Mouse (Mus musculus) CH12.LX (cell line): Measurements from ENCODE around the gene Bcr. TPM values are rescaled to one million over a fixed set of nuclear protein-coding genes. Genes with fewer than 3 reads are reported as not detected.

Experiments
- DNase-seq: peaks from one replicate; pipeline ENCODE4 v3.0.0-alpha.2; 2013; ENCODE audit errors: extremely low read depth
- H3K27ac ChIP-seq: 2 replicates; pipeline ENCODE4 v1.5.1; 2012; ENCODE audit warnings: low read depth, mild to moderate bottlenecking, control low read depth, moderate library complexity; ENCODE audit not compliant: insufficient read depth
- H3K27me3 ChIP-seq: replicated peaks from 2 replicates; pipeline ENCODE3; 2012; ENCODE audit warnings: inconsistent platforms
- H3K36me3 ChIP-seq, 2 experiments: replicated peaks in 1 of 2; 2 replicates each; pipeline versions ENCODE3 to v1.6.1; 2012; ENCODE audit warnings: inconsistent platforms in 1 of 2, low read length in 1 of 2, mild to moderate bottlenecking in 1 of 2, mixed read lengths in 1 of 2, moderate library complexity in 1 of 2; ENCODE audit not compliant: control insufficient read depth in 1 of 2, insufficient read depth in 1 of 2
- H3K4me1 ChIP-seq, 2 experiments: 2 replicates each; pipeline ENCODE4 v1.6.1; 2012; ENCODE audit warnings: inconsistent platforms in 1 of 2, moderate library complexity in 1 of 2; ENCODE audit not compliant: insufficient read depth in 2 of 2, control insufficient read depth in 1 of 2
- H3K4me2 ChIP-seq: 2 replicates; pipeline ENCODE4 v1.6.1; 2012; ENCODE audit warnings: low read depth, mild to moderate bottlenecking, control low read depth; ENCODE audit not compliant: poor library complexity, insufficient read depth, severe bottlenecking
- H3K4me3 ChIP-seq, 3 experiments: fragments of 150-350 bp in 1 of 3; sonication (generic) in 1 of 3; replicated peaks in 1 of 3; 2 replicates each; pipeline versions ENCODE3 to v1.5.1; 2011 to 2012; ENCODE audit warnings: low read depth in 2 of 3, low read length in 2 of 3, mild to moderate bottlenecking in 2 of 3, moderate library complexity in 2 of 3, control low read depth in 1 of 3, improper control_type of control experiment in 1 of 3, inconsistent platforms in 1 of 3, mixed read lengths in 1 of 3; ENCODE audit not compliant: poor library complexity in 1 of 3
- H3K79me2 ChIP-seq: replicated peaks from 2 replicates; pipeline ENCODE4 v1.6.1; 2012; ENCODE audit warnings: mild to moderate bottlenecking, moderate library complexity; ENCODE audit not compliant: control insufficient read depth, poor library complexity, insufficient read depth, severe bottlenecking; ENCODE audit errors: extremely low read depth
- H3K9ac ChIP-seq: 2 replicates; pipeline ENCODE4 v1.6.1; 2012; ENCODE audit warnings: low read depth, mild to moderate bottlenecking, control low read depth, moderate library complexity; ENCODE audit not compliant: insufficient read depth
- H3K9me3 ChIP-seq: replicated peaks from 2 replicates; pipeline ENCODE3; 2012; ENCODE audit warnings: low read length, inconsistent platforms, mixed read lengths
- CTCF ChIP-seq, 2 experiments: IDR thresholded peaks in 1 of 2; conservative IDR thresholded peaks in 1 of 2; 2 replicates each; pipeline ENCODE4 v1.5.1; 2011 to 2012; ENCODE audit warnings: low read depth in 2 of 2, low read length in 2 of 2, improper control_type of control experiment in 1 of 2, inconsistent platforms in 1 of 2, mild to moderate bottlenecking in 1 of 2, moderate library complexity in 1 of 2
- E2F4 ChIP-seq: IDR thresholded peaks from 2 replicates; pipeline ENCODE4 v1.6.1; 2011; ENCODE audit warnings: low read depth, low read length, improper control_type of control experiment; ENCODE audit not compliant: insufficient replicate concordance
- ELF1 ChIP-seq: IDR thresholded peaks from 2 replicates; pipeline ENCODE4 v1.6.1; 2014; ENCODE audit warnings: low read depth, mild to moderate bottlenecking, inconsistent platforms, low read length, improper control_type of control experiment
- EP300 ChIP-seq: IDR thresholded peaks from 2 replicates; pipeline ENCODE4 v1.6.1; 2011; ENCODE audit warnings: low read length, improper control_type of control experiment
- ETS1 ChIP-seq: conservative IDR thresholded peaks from 2 replicates; pipeline ENCODE4 v1.6.1; 2012; ENCODE audit warnings: low read depth, mild to moderate bottlenecking, inconsistent platforms, low read length, improper control_type of control experiment, moderate library complexity
- JUN ChIP-seq: IDR thresholded peaks from 2 replicates; pipeline ENCODE4 v1.6.1; 2011; ENCODE audit warnings: low read depth, mild to moderate bottlenecking, low read length, improper control_type of control experiment, moderate library complexity; ENCODE audit not compliant: insufficient read depth
- JUND ChIP-seq: conservative IDR thresholded peaks from 2 replicates; pipeline ENCODE4 v1.6.1; 2011; ENCODE audit warnings: low read depth, low read length, improper control_type of control experiment
- MAFK ChIP-seq: IDR thresholded peaks from 2 replicates; pipeline ENCODE4 v1.6.1; 2011; ENCODE audit warnings: low read length, improper control_type of control experiment; ENCODE audit not compliant: insufficient replicate concordance
- MAX ChIP-seq: IDR thresholded peaks from 2 replicates; pipeline ENCODE4 v1.6.1; 2011; ENCODE audit warnings: low read length, improper control_type of control experiment
- MAZ ChIP-seq: IDR thresholded peaks from 2 replicates; pipeline ENCODE4 v1.6.1; 2012; ENCODE audit warnings: low read depth, mild to moderate bottlenecking, inconsistent platforms, low read length, improper control_type of control experiment, moderate library complexity
- MXI1 ChIP-seq: IDR thresholded peaks from 2 replicates; pipeline ENCODE4 v1.6.1; 2011; ENCODE audit warnings: mild to moderate bottlenecking, low read depth, low read length, improper control_type of control experiment
- NELFE ChIP-seq: IDR thresholded peaks from 2 replicates; pipeline ENCODE4 v1.6.1; 2011; ENCODE audit warnings: low read depth, low read length, improper control_type of control experiment
- NRF1 ChIP-seq: IDR thresholded peaks from 2 replicates; pipeline ENCODE4 v1.6.1; 2014; ENCODE audit warnings: low read depth, mild to moderate bottlenecking, inconsistent platforms, low read length, improper control_type of control experiment, moderate library complexity
- POLR2A ChIP-seq: IDR thresholded peaks from 2 replicates; pipeline ENCODE4 v1.6.1; 2011; ENCODE audit warnings: low read depth, mild to moderate bottlenecking, improper control_type of control experiment, low read length
- RAD21 ChIP-seq: IDR thresholded peaks from 2 replicates; pipeline ENCODE4 v1.6.1; 2011; ENCODE audit warnings: low read depth, mild to moderate bottlenecking, low read length, improper control_type of control experiment, moderate library complexity
- SIN3A ChIP-seq: IDR thresholded peaks from 2 replicates; pipeline ENCODE4 v1.6.1; 2012; ENCODE audit warnings: low read length, improper control_type of control experiment, inconsistent platforms
- TBP ChIP-seq: conservative IDR thresholded peaks from 2 replicates; pipeline ENCODE4 v1.6.1; 2011; ENCODE audit warnings: low read depth, low read length, improper control_type of control experiment
- TCF12 ChIP-seq: IDR thresholded peaks from 2 replicates; pipeline ENCODE4 v1.6.1; 2014; ENCODE audit warnings: low read depth, mild to moderate bottlenecking, inconsistent platforms, low read length, improper control_type of control experiment
- UBTF ChIP-seq: IDR thresholded peaks from 2 replicates; pipeline ENCODE4 v1.6.1; 2012; ENCODE audit warnings: low read depth, mild to moderate bottlenecking, inconsistent platforms, low read length, improper control_type of control experiment, moderate library complexity
- USF1 ChIP-seq: IDR thresholded peaks from 2 replicates; pipeline ENCODE4 v1.6.1; 2014; ENCODE audit warnings: low read depth, mild to moderate bottlenecking, inconsistent platforms, low read length, improper control_type of control experiment
- ZC3H11A ChIP-seq: IDR thresholded peaks from 2 replicates; pipeline ENCODE4 v1.6.1; 2012; ENCODE audit warnings: low read depth, mild to moderate bottlenecking, inconsistent platforms, low read length, improper control_type of control experiment
- dilution Hi-C: fragments of 300-500 bp; cut with MboI; formaldehyde crosslinking; loops from 2 replicates; pipeline ENCODE4 v1.14.3; 2020; ENCODE audit warnings: low sequenced_read_pairs; ENCODE audit not compliant: extremely low pct_unique_long_range_greater_than_20kb, extremely low pct_ligation_motif_present
- in situ Hi-C: fragments of 300-500 bp; cut with MboI; formaldehyde crosslinking; loops from 3 replicates; pipeline ENCODE4 v1.14.3; 2019; ENCODE audit warnings: low sequenced_read_pairs, low pct_ligation_motif_present, low pct_unique_long_range_greater_than_20kb, mixed read lengths
- polyA plus RNA-seq: library from polyadenylated mRNA; unstranded; fragments of >175 nt; gene quantifications from 2 replicates; pipeline ENCODE4 v1.2.1, GENCODE M21; 2012; ENCODE audit warnings: low read depth; ENCODE audit not compliant: insufficient read length
- total RNA-seq, 2 experiments: library from RNA; depleted of rRNA; stranded (reverse); fragments of 300-350 nt in 1 of 2; fragments of >200 nt in 1 of 2; gene quantifications; 2 replicates each; pipeline ENCODE4 v1.2.3; 2012 to 2014

Gene Bcr
- total and polyA plus RNA-seq, 3 experiments: 4.0 to 22.1 (median 20.0) TPM

DNA sequence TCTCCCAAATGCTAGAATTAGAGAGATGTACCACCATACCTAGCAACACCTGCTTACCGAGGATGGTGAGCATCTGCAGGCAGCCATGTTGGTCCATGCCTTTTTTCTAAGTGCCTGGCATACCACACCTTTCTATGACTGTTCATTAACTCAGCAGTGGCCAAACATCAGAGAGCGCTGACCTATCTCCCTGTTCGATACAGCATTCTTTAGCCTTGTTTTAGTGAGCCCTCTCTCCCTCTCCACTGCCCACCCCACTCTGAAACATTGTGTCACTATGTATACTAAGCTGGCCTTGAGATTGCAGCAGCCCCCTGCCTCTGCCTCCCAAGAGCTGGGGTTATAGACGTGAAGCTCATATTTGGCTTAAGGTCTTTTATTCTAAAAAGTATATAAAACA lies 6.7 kb upstream of the Bcr start:
- dilution Hi-C loops (no loop called here), in situ Hi-C loops (no loop called here)
- Histone ChIP-seq H3K9me3 (no peaks in the 10 kb centered on the region), H3K36me3 (peaks cover 0 to 9% of the 10 kb centered on the region in 2 experiments), H3K79me2 (no peaks in the 10 kb centered on the region), H3K4me3 (no peak overlapping the region), H3K27me3 (no peaks in the 10 kb centered on the region), H3K4me1 (peaks cover 18 to 37% of the 10 kb centered on the region in 2 experiments), H3K4me2 (no peak overlapping the region), H3K27ac (no peak overlapping the region), H3K9ac (no peak overlapping the region)
- TF ChIP-seq USF1: no peak
- no peak for TF ChIP-seq JUN
- TF ChIP-seq NRF1: no peak
- TF ChIP-seq RAD21: no peak
- no peak for TF ChIP-seq POLR2A
- TF ChIP-seq CTCF (conservative IDR thresholded peaks at IDR 0.05 in 1 of 2, IDR thresholded peaks at IDR 0.05 in 1 of 2; ENCODE audit: low read depth in 2 of 2, low read length in 2 of 2): no peak
- no peak for TF ChIP-seq EP300
- no peak for TF ChIP-seq MAFK
- TF ChIP-seq E2F4: no peak
- TF ChIP-seq ETS1: no peak
- TF ChIP-seq TCF12: no peak
- no peak for TF ChIP-seq MXI1
- TF ChIP-seq MAX: no peak
- DNase-seq: no peak

DNA sequence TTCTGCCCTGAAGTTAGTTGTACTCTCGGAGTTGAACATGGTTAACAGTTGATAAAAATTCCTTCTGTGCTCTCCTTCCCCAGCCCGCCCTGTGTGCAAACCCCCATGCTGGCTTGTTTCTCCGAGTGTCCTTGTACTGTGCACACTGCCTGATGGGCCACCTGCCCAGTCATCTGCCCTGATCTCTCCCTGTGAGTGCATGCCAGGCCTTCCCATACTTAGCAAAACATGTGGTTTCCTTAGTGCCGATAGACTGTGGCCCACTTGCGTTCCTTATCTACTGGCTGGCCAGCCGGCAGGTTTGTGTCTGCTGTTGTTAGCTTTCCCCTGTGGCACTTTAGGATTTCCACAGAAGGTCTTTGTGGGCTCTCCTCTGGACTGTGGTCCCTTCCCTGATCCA lies 6.3 kb upstream of the Bcr start:
- dilution Hi-C loops (no loop called here), in situ Hi-C loops (no loop called here)
- Histone ChIP-seq H3K4me2 (no peak overlapping the region), H3K9ac (no peak overlapping the region), H3K4me3 (no peak overlapping the region), H3K79me2 (no peaks in the 10 kb centered on the region), H3K27me3 (no peaks in the 10 kb centered on the region), H3K36me3 (peaks cover 0 to 9% of the 10 kb centered on the region in 2 experiments), H3K27ac (no peak overlapping the region), H3K9me3 (no peaks in the 10 kb centered on the region), H3K4me1 (peaks cover 18 to 37% of the 10 kb centered on the region in 2 experiments)
- DNase-seq: no peak
- TF ChIP-seq CTCF (conservative IDR thresholded peaks at IDR 0.05 in 1 of 2, IDR thresholded peaks at IDR 0.05 in 1 of 2; ENCODE audit: low read depth in 2 of 2, low read length in 2 of 2): no peak
- no peak for TF ChIP-seq NELFE
- no peak for TF ChIP-seq UBTF
- no peak for TF ChIP-seq JUND
- no peak for TF ChIP-seq TCF12
- TF ChIP-seq RAD21: no peak
- TF ChIP-seq MAFK: no peak
- TF ChIP-seq USF1: no peak
- TF ChIP-seq ZC3H11A: no peak
- TF ChIP-seq ELF1: no peak
- no peak for TF ChIP-seq SIN3A
- no peak for TF ChIP-seq TBP
- TF ChIP-seq ETS1: no peak
- no peak for TF ChIP-seq MAZ
